ENCODE assay signal across 8 mouse cellular contexts in genomic region chr10:127310523-127311475, GRCm38 (mm10). TPM values are rescaled to one million over a fixed set of nuclear protein-coding genes. Genes with fewer than 3 reads are reported as not detected.
DNase-seq lines count a peak whose midpoint lies in the region; ATAC-seq and TF ChIP-seq lines count a peak whose summit lies in the region.

No protein-coding gene starts in this region.

- peak overlapping the region; percentile 52 for H3K4me3 ChIP-seq in cortical plate, adult 2 months (ENCODE audit: insufficient read depth, low read length)
- peak overlapping the region; percentile 85 for H3K4me3 ChIP-seq in hindbrain, embryonic 11.5 days (ENCODE audit: low read depth, low read length)
- peak overlapping the region; percentile 75 for H3K4me3 ChIP-seq in macrophage (ENCODE audit: inconsistent target)

- peaks cover 9% of the 10 kb centered on the region; the same call in 1 of the 2 replicates for H3K79me2 ChIP-seq in macrophage (ENCODE audit: inconsistent target)

- WGBS in hindbrain, embryonic 11.5 days: 38% methylated on average over 23 of the region's 23 CpGs
- WGBS in macrophage (ENCODE audit: missing documents): 39% methylated on average over 21 of the region's 23 CpGs

- no peaks in the 10 kb centered on the region for H3K4me1 ChIP-seq in cortical plate, adult 2 months (ENCODE audit: control insufficient read depth, insufficient read depth, low read length)
- peaks cover 4% of the 10 kb centered on the region; the same call in 1 of the 2 replicates for H3K4me1 ChIP-seq in hindbrain, embryonic 11.5 days (replicated peaks; ENCODE audit: control insufficient read depth, insufficient read depth, low read length)

- H3K9ac ChIP-seq in hindbrain, embryonic 11.5 days (ENCODE audit: low read depth, low read length): peak overlapping the region; percentile 75

- H3K27ac ChIP-seq in cortical plate, adult 2 months (ENCODE audit: insufficient read depth, low read length): peak overlapping the region; percentile 15; the same call in 1 of the 2 replicates
- peak overlapping the region; percentile 68 for H3K27ac ChIP-seq in hindbrain, embryonic 11.5 days (ENCODE audit: low read depth, low read length)
- H3K27ac ChIP-seq in macrophage: peak overlapping the region; percentile 77

- peaks cover 10% of the 10 kb centered on the region; the same call in 1 of the 2 replicates for H3K36me3 ChIP-seq in hindbrain, embryonic 11.5 days (ENCODE audit: control insufficient read depth, insufficient read depth, low read length)
- peaks cover 26% of the 10 kb centered on the region for H3K36me3 ChIP-seq in macrophage (ENCODE audit: inconsistent target)

- no peaks in the 10 kb centered on the region for H3K9me3 ChIP-seq in hindbrain, embryonic 11.5 days (ENCODE audit: control insufficient read depth, low read length)

- DNase-seq in spleen, postnatal 10 days (ENCODE audit: low spot score in 2 of 2): peak; percentile 50 to 53
- DNase-seq in spleen, postnatal 36 days (ENCODE audit: low spot score in 2 of 2): no peak
- no peak for DNase-seq in hindbrain, embryonic 11.5 days (ENCODE audit: low spot score)
- DNase-seq in urinary bladder, postnatal 14 days (ENCODE audit: low spot score): no peak
- DNase-seq in left cerebral cortex, adult 9 months (ENCODE audit: low spot score in 2 of 2): no peak
- no peak for DNase-seq in urinary bladder, postnatal 36 days (ENCODE audit: low spot score in 2 of 2)

- no peak for TF ChIP-seq POLR2A in cortical plate, adult 2 months (IDR thresholded peaks at IDR 0.05; ENCODE audit: extremely low read depth, insufficient read depth, low read length)

- ATAC-seq in hindbrain, embryonic 11.5 days (ENCODE audit: low FRiP score): peak; percentile 53

- peak overlapping the region; percentile 51 for H3K4me2 ChIP-seq in hindbrain, embryonic 11.5 days (replicated peaks; ENCODE audit: low read depth, low read length)

- no peak for TF ChIP-seq CTCF in cortical plate, adult 2 months (IDR thresholded peaks at IDR 0.05; ENCODE audit: extremely low read depth, insufficient read depth, low read length)

- H3K27me3 ChIP-seq in hindbrain, embryonic 11.5 days (ENCODE audit: control insufficient read depth, insufficient read depth, low read length): no peaks in the 10 kb centered on the region

RNA-seq across cellular contexts. Expression of gene Mars, which starts 0.8 kb away (rescaled TPM):
- polyA plus RNA-seq in cortical plate, adult 2 months (2012; rRNA removed): 71.6 and 75.6 TPM in 2 replicates
- 173 and 179 TPM in 2 replicates for polyA plus RNA-seq in hindbrain, embryonic 11.5 days (2014; fragmentation: Nextera tagmentation; extraction: Ambion mirVana)
- total RNA-seq in macrophage (2018; cell fraction: chromatin; rRNA removed): 10 to 100 TPM in 24 of 26 experiments, 1 to 10 TPM in 2; 6.5 to 62.2 (median 30.8) TPM
- total RNA-seq in macrophage (2018; cell fraction: cytosol; rRNA removed): 10 to 100 TPM; 11.1 to 29.3 (median 22.8) TPM
- total RNA-seq in macrophage (2018; cell fraction: nucleus; rRNA removed): 10 to 100 TPM in 23 of 26 experiments, 1 to 10 TPM in 3; 7.3 to 42.5 (median 27.1) TPM
- 19.9 to 28.8 TPM (median 20.2 TPM) in 3 replicates for polyA plus RNA-seq in macrophage (2018)

RNA-seq across cellular contexts. Expression of gene Arhgap9, which starts 11.0 kb away (rescaled TPM):
- 1.2 and 1.4 TPM in 2 replicates for polyA plus RNA-seq in cortical plate, adult 2 months (2012; rRNA removed)
- 1.1 and 2.2 TPM in 2 replicates for polyA plus RNA-seq in hindbrain, embryonic 11.5 days (2014; fragmentation: Nextera tagmentation; extraction: Ambion mirVana)
- 100 to 1,000 TPM in 9 of 26 experiments, 10 to 100 TPM in 16, 1 to 10 TPM in 1; 7.6 to 191 (median 75.7) TPM for total RNA-seq in macrophage (2018; cell fraction: chromatin; rRNA removed)
- 100 to 1,000 TPM in 9 of 26 experiments, 10 to 100 TPM in 17; 57.0 to 121 (median 82.1) TPM for total RNA-seq in macrophage (2018; cell fraction: cytosol; rRNA removed)
- 100 to 1,000 TPM in 4 of 26 experiments, 10 to 100 TPM in 22; 18.8 to 137 (median 66.9) TPM for total RNA-seq in macrophage (2018; cell fraction: nucleus; rRNA removed)
- polyA plus RNA-seq in macrophage (2018): 48.5 to 115 TPM (median 70.4 TPM) in 3 replicates

RNA-seq across cellular contexts. Expression of gene Mbd6, which starts 22.0 kb away (rescaled TPM):
- 35.1 TPM in 2 replicates for polyA plus RNA-seq in cortical plate, adult 2 months (2012; rRNA removed)
- polyA plus RNA-seq in hindbrain, embryonic 11.5 days (2014; fragmentation: Nextera tagmentation; extraction: Ambion mirVana): 14.2 and 17.5 TPM in 2 replicates
- total RNA-seq in macrophage (2018; cell fraction: chromatin; rRNA removed): 100 to 1,000 TPM in 25 of 26 experiments, 10 to 100 TPM in 1; 84.5 to 264 (median 195) TPM
- total RNA-seq in macrophage (2018; cell fraction: cytosol; rRNA removed): 10 to 100 TPM; 24.6 to 53.2 (median 34.6) TPM
- 100 to 1,000 TPM in 24 of 26 experiments, 10 to 100 TPM in 2; 88.1 to 233 (median 149) TPM for total RNA-seq in macrophage (2018; cell fraction: nucleus; rRNA removed)
- 13.5 to 25.4 TPM (median 19.5 TPM) in 3 replicates for polyA plus RNA-seq in macrophage (2018)

RNA-seq across cellular contexts. Expression of gene Gli1, which starts 31.0 kb away (rescaled TPM):
- 2.3 and 2.6 TPM in 2 replicates for polyA plus RNA-seq in cortical plate, adult 2 months (2012; rRNA removed)
- polyA plus RNA-seq in hindbrain, embryonic 11.5 days (2014; fragmentation: Nextera tagmentation; extraction: Ambion mirVana): 3.0 and 3.2 TPM in 2 replicates
- not detected for total RNA-seq in macrophage (2018; cell fraction: chromatin; rRNA removed)
- not detected for total RNA-seq in macrophage (2018; cell fraction: cytosol; rRNA removed)
- under 1 TPM in 1 of 26 experiments, not detected in 25; 0.55 TPM for total RNA-seq in macrophage (2018; cell fraction: nucleus; rRNA removed)
- not detected in 3 replicates for polyA plus RNA-seq in macrophage (2018)

RNA-seq across cellular contexts. Expression of gene Inhbe, which starts 43.4 kb away (rescaled TPM):
- polyA plus RNA-seq in cortical plate, adult 2 months (2012; rRNA removed): 0.10 and 0.19 TPM in 2 replicates
- 0.05 TPM in 1 of 2 replicates, not detected in the other for polyA plus RNA-seq in hindbrain, embryonic 11.5 days (2014; fragmentation: Nextera tagmentation; extraction: Ambion mirVana)
- not detected for total RNA-seq in macrophage (2018; cell fraction: chromatin; rRNA removed)
- total RNA-seq in macrophage (2018; cell fraction: cytosol; rRNA removed): not detected
- under 1 TPM in 1 of 26 experiments, not detected in 25; 0.17 TPM for total RNA-seq in macrophage (2018; cell fraction: nucleus; rRNA removed)
- not detected in 3 replicates for polyA plus RNA-seq in macrophage (2018)

Comparison
In these comparisons a context has a peak if more than half of its experiments do, and no peak if none do; other contexts are left out.
1. DNase-seq: peak in spleen, postnatal 10 days (2 of 2); none in spleen, postnatal 36 days (0 of 2), hindbrain, embryonic 11.5 days (single experiment), urinary bladder, postnatal 14 days (single experiment), left cerebral cortex, adult 9 months (0 of 2) and urinary bladder, postnatal 36 days (0 of 2).
2. H3K27ac ChIP-seq: peak in every context shown above with its lines; median percentile 77 in macrophage; 68 in hindbrain, embryonic 11.5 days; 15 in cortical plate, adult 2 months.
3. RNA of gene Arhgap9, which starts 11.0 kb away (polyA plus RNA-seq): 48.5 to 115 TPM in macrophage; 1.1 to 2.2 TPM in hindbrain, embryonic 11.5 days and 1.2 to 1.4 TPM in cortical plate, adult 2 months; every median in the first group is over 10 times any median in the second.
4. Peak in every context shown above with its lines, with median percentiles within 50 percentile points of each other: H3K4me3 ChIP-seq.